Comparison of ENCODE assay signal across 9 mouse cellular contexts in genomic region chr4:155859318-155859717, GRCm38 (mm10). TPM values are rescaled to one million over a fixed set of nuclear protein-coding genes. Genes with fewer than 3 reads are reported as not detected.
DNase-seq lines count a peak whose midpoint lies in the region; ATAC-seq and TF ChIP-seq lines count a peak whose summit lies in the region.
"Had no signal": no experiment of that assay in that cellular context is flagged by ENCODE, and none has a peak within 500 bp of the region (broad histone marks: within the 10 kb centered on the region; RNA-seq: fewer than 3 reads in every experiment).

No protein-coding gene starts in this region.

- no peaks in the 10 kb centered on the region for H3K9me3 ChIP-seq in lung, embryonic 14.5 days (ENCODE audit: low read depth, low read length)
- no peaks in the 10 kb centered on the region for H3K9me3 ChIP-seq in intestine, embryonic 15.5 days
- H3K9me3 ChIP-seq: limb, embryonic 15.5 days had no signal

- no peak overlapping the region for H3K4me3 ChIP-seq in lung, embryonic 14.5 days (ENCODE audit: low read depth, low read length)
- no peak overlapping the region for H3K4me3 ChIP-seq in intestine, embryonic 15.5 days (replicated peaks)
- no peak overlapping the region for H3K4me3 ChIP-seq in layer of hippocampus, adult 2 months
- H3K4me3 ChIP-seq: limb, embryonic 15.5 days had no signal

- TF ChIP-seq CTCF in lung, embryonic 14.5 days (IDR thresholded peaks at IDR 0.05; ENCODE audit: low read depth) = no peak
- no peak for TF ChIP-seq CTCF in layer of hippocampus, adult 2 months (conservative IDR thresholded peaks at IDR 0.05)

- no peaks in the 10 kb centered on the region for H3K4me1 ChIP-seq in lung, embryonic 14.5 days (ENCODE audit: insufficient read depth)
- H3K4me1 ChIP-seq in intestine, embryonic 15.5 days (replicated peaks) = no peaks in the 10 kb centered on the region
- H3K4me1 ChIP-seq: limb, embryonic 15.5 days had no signal

- no peak overlapping the region for H3K9ac ChIP-seq in lung, embryonic 14.5 days
- H3K9ac ChIP-seq in intestine, embryonic 15.5 days = no peak overlapping the region
- H3K9ac ChIP-seq: limb, embryonic 15.5 days had no signal

- no peaks in the 10 kb centered on the region for H3K27me3 ChIP-seq in lung, embryonic 14.5 days (ENCODE audit: insufficient read depth, low read length)
- H3K27me3 ChIP-seq in intestine, embryonic 15.5 days (replicated peaks) = no peaks in the 10 kb centered on the region
- H3K27me3 ChIP-seq: limb, embryonic 15.5 days had no signal

- DNase-seq in lung, embryonic 14.5 days = peak; percentile 90
- DNase-seq in lung, postnatal 25 days (ENCODE audit: low spot score) = no peak
- DNase-seq in adrenal gland, postnatal 4 days (ENCODE audit: low spot score in 2 of 2) = peak; percentile 46 to 49
- peak; percentile 67 for DNase-seq in ovary, postnatal 10 days (ENCODE audit: low spot score)
- DNase-seq in right cerebral cortex, postnatal 36 days (ENCODE audit: low spot score in 2 of 2) = no peak
- DNase-seq in adipocyte (ENCODE audit: low spot score) = no peak
- no peak for DNase-seq in layer of hippocampus, adult 2 months (ENCODE audit: low spot score in 2 of 2)

- H3K36me3 ChIP-seq in lung, embryonic 14.5 days (ENCODE audit: insufficient read depth) = peaks cover 59% of the 10 kb centered on the region
- H3K36me3 ChIP-seq in intestine, embryonic 15.5 days = peaks cover 36% of the 10 kb centered on the region

- 15% methylated on average over 13 of the region's 13 CpGs for WGBS in lung, embryonic 14.5 days
- WGBS in intestine, embryonic 15.5 days = 16% methylated on average over 13 of the region's 13 CpGs

- H3K4me2 ChIP-seq in lung, embryonic 14.5 days = no peak overlapping the region
- H3K4me2 ChIP-seq in intestine, embryonic 15.5 days (replicated peaks) = no peak overlapping the region
- H3K4me2 ChIP-seq: limb, embryonic 15.5 days had no signal

- peak; percentile 65 for ATAC-seq in lung, embryonic 14.5 days (ENCODE audit: insufficient read depth)
- ATAC-seq in intestine, embryonic 15.5 days = peak; percentile 61

- no peak overlapping the region for H3K27ac ChIP-seq in lung, embryonic 14.5 days (ENCODE audit: low read depth)
- H3K27ac ChIP-seq in intestine, embryonic 15.5 days = no peak overlapping the region
- H3K27ac ChIP-seq in layer of hippocampus, adult 2 months = no peak overlapping the region
- H3K27ac ChIP-seq: limb, embryonic 15.5 days had no signal

RNA-seq across cellular contexts. Expression of gene Tas1r3, which starts 3.8 kb away (rescaled TPM):
- polyA plus RNA-seq in lung, embryonic 14.5 days (2014; fragmentation: Nextera tagmentation; extraction: Ambion mirVana) = 0.16 and 0.22 TPM in 2 replicates
- total RNA-seq in adrenal gland, postnatal 4 days (2021) = under 1 TPM; 0.85 to 0.92 TPM
- 0.25 and 0.51 TPM in 2 replicates for polyA plus RNA-seq in intestine, embryonic 15.5 days (2015; fragmentation: Nextera tagmentation; extraction: Ambion mirVana)
- total RNA-seq in layer of hippocampus, adult 2 months (2021) = under 1 TPM; 0.33 to 0.44 TPM

RNA-seq across cellular contexts. Expression of gene Cptp, which starts 9.9 kb away (rescaled TPM):
- polyA plus RNA-seq in lung, embryonic 14.5 days (2014; fragmentation: Nextera tagmentation; extraction: Ambion mirVana) = 17.1 and 18.4 TPM in 2 replicates
- 10 to 100 TPM; 20.2 to 21.0 TPM for total RNA-seq in adrenal gland, postnatal 4 days (2021)
- 20.3 and 20.6 TPM in 2 replicates for polyA plus RNA-seq in intestine, embryonic 15.5 days (2015; fragmentation: Nextera tagmentation; extraction: Ambion mirVana)
- 10 to 100 TPM; 29.2 to 31.7 TPM for total RNA-seq in layer of hippocampus, adult 2 months (2021)

RNA-seq across cellular contexts. Expression of gene Ints11, which starts 10.0 kb away (rescaled TPM):
- 83.6 and 84.7 TPM in 2 replicates for polyA plus RNA-seq in lung, embryonic 14.5 days (2014; fragmentation: Nextera tagmentation; extraction: Ambion mirVana)
- 10 to 100 TPM; 31.0 to 31.3 TPM for total RNA-seq in adrenal gland, postnatal 4 days (2021)
- polyA plus RNA-seq in intestine, embryonic 15.5 days (2015; fragmentation: Nextera tagmentation; extraction: Ambion mirVana) = 61.3 and 64.1 TPM in 2 replicates
- 10 to 100 TPM; 33.7 to 35.8 TPM for total RNA-seq in layer of hippocampus, adult 2 months (2021)

RNA-seq across cellular contexts. Expression of gene Dvl1, which starts 12.1 kb away (rescaled TPM):
- 11.3 and 17.8 TPM in 2 replicates for polyA plus RNA-seq in lung, embryonic 14.5 days (2014; fragmentation: Nextera tagmentation; extraction: Ambion mirVana)
- total RNA-seq in adrenal gland, postnatal 4 days (2021) = 10 to 100 TPM; 53.5 to 53.8 TPM
- polyA plus RNA-seq in intestine, embryonic 15.5 days (2015; fragmentation: Nextera tagmentation; extraction: Ambion mirVana) = 9.9 and 11.9 TPM in 2 replicates
- total RNA-seq in layer of hippocampus, adult 2 months (2021) = 10 to 100 TPM; 80.8 to 81.9 TPM

RNA-seq across cellular contexts. Expression of gene Mxra8, which starts 19.8 kb away (rescaled TPM):
- 148 and 155 TPM in 2 replicates for polyA plus RNA-seq in lung, embryonic 14.5 days (2014; fragmentation: Nextera tagmentation; extraction: Ambion mirVana)
- total RNA-seq in adrenal gland, postnatal 4 days (2021) = 10 to 100 TPM; 86.3 to 93.5 TPM
- polyA plus RNA-seq in intestine, embryonic 15.5 days (2015; fragmentation: Nextera tagmentation; extraction: Ambion mirVana) = 76.9 and 81.3 TPM in 2 replicates
- total RNA-seq in layer of hippocampus, adult 2 months (2021) = 10 to 100 TPM in 1 of 2 experiments, 1 to 10 TPM in 1; 8.4 to 10.6 TPM

Comparison
In these comparisons a context has a peak if more than half of its experiments do, and no peak if none do; other contexts are left out.
1. DNase-seq: peak in lung, embryonic 14.5 days (single experiment), adrenal gland, postnatal 4 days (2 of 2) and ovary, postnatal 10 days (single experiment); none in lung, postnatal 25 days (single experiment), right cerebral cortex, postnatal 36 days (0 of 2), adipocyte (single experiment) and layer of hippocampus, adult 2 months (0 of 2).